Mouse (Mus musculus): ENCODE data around the gene Asf1b. TPM values are rescaled to one million over a fixed set of nuclear protein-coding genes. Genes with fewer than 3 reads are reported as not detected.
"Not testable (repeated sequence)": the region's sequence is repeated elsewhere in the genome, so short reads cannot be mapped to it uniquely, and the experiment has no call there.

The Asf1b gene
- total RNA-seq, 2 experiments from 2014 or later, result 0.23 to 0.42 TPM

DNA sequence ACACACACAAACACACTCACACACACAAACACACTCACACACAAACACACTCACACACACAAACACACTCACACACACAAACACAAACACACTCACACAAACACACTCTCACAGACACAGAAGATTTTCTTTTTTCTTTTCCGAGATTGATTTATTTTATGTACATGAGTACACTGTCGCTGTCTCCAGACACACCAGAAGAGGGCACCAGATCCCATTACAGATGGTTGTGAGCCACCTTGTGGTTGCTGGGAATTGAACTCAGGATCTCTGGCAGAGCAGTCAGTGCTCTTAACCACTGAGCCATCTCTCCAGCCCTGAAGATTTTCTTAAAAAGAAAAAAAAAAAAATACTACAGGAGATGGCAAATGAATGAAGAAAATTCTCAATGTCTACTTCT is 27.9 kb downstream of the Asf1b start:
- H3K27ac ChIP-seq; DNase-seq; intact Hi-C loops (cut with DNase I); H3K4me3 ChIP-seq: not testable (repeated sequence)
- TF ChIP-seq CTCF (IDR thresholded peaks at IDR 0.05), result peak; percentile 31; the same call in 1 of the 2 replicates

DNA sequence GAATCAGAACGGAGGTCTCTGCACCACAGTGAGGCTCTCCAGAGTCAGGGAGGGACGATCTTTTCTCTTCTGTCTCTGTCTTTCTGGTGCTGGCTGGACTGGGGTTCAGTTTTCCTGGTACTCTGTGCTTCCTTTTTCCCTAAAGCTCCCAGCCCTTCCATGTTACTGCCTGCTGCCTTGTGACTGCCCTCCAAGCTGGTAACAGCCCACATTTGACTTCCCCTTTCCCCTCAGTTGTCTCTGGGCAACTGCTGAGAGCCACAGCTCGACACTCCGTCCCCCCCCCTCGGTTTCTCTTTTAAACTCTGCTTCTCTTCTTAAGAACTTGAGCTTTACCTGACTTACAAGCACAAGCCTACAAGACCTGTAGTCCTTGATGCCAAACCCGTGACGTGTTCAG is 33.9 kb downstream of the Asf1b start:
- Histone ChIP-seq H3K27ac (no peak overlapping the region), H3K4me3 (no peak overlapping the region)
- no peak for DNase-seq
- no peak for TF ChIP-seq CTCF (IDR thresholded peaks at IDR 0.05)
- intact Hi-C loops (cut with DNase I), result no loop called here

DNA sequence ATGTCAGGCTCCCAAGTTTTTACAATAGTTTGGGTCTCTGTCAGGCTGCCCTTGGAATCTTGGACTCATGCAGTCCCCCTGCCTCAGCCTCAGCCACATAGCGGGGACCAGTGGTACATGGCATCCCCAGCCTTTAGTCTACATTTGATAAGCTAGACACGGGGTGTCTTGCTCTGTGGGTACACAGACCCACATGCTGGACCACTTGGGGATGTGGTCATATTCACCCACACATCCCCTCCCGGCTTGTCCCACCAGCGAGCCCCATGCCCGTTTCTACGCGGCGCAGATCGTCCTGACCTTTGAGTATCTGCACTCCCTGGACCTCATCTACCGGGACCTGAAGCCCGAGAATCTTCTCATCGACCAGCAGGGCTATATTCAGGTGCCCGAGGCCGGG is 34.9 kb downstream of the Asf1b start:
- TF ChIP-seq CTCF (IDR thresholded peaks at IDR 0.05), result no peak
- intact Hi-C loops (cut with DNase I), result no loop called here
- H3K4me3 ChIP-seq, result no peak overlapping the region
- DNase-seq, result no peak
- H3K27ac ChIP-seq, result no peak overlapping the region

DNA sequence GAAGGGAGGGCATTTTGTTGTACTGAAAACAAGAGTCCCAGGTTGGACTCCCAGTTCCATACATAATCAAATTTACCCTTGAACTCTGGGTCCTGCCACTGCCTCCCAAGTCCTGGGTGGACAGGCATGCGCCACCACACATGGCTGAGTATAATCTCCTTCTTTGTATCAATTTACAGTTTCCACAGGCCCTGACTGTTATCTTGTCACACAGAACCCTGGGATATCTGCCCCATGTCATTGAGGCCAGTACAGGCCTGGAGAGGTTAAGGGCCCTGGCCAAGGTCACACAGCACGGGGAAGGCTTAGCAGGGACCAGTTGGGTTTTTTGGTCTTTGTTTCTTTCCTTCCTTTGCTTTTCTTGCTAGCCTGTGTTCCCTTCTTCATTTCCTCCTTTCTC is 37.2 kb downstream of the Asf1b start:
- DNase-seq, result no peak
- no peak overlapping the region for H3K27ac ChIP-seq
- intact Hi-C loops (cut with DNase I), result no loop called here
- TF ChIP-seq CTCF (IDR thresholded peaks at IDR 0.05), result no peak
- no peak overlapping the region for H3K4me3 ChIP-seq

DNA sequence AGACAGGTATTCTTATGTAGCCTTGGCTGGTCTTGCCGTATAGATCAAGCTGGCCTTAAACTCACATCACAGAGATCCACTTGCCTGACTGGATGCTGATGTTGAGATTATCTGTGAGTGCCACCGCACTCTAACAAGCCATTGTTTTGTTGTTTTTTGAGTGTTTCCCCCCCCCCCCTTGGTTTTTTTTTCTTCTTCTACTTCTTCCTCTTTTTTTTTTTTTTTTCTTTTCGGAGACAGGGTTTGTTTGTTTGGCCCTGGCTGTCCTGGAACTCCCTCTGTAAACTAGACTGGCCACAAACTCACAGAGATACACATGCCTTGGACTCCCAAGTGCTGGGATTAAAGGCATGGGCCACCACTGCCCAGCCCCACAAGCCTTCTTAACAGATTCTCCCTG is 38.7 kb downstream of the Asf1b start:
- H3K4me3 ChIP-seq, result no peak overlapping the region
- no peak for TF ChIP-seq CTCF (IDR thresholded peaks at IDR 0.05)
- H3K27ac ChIP-seq, result no peak overlapping the region
- intact Hi-C loops (cut with DNase I), result loop anchor here (2.0 kb wide), 1 partner anchor 13 kb away; no protein-coding TSS in a partner anchor
- no peak for DNase-seq

DNA sequence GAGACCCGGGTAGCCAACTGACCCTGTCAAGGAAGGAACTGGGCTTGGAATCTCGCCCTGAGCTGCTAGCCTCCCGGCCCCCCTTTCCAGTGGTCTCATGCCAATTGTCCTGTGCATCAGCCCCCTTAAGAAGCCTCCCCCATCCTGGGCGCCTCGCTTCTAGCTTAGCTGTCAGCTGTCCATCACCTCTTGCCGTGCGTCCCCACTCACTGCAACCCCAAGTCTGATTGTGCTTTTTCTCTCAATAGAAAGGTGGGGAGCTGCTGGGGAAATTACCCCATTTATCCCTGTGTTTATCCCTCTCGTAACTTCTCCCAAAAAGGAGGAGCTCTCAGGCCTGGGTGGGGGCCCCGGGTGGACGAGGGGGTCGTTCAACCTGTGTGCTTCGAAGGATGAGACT is 40.7 kb downstream of the Asf1b start:
- H3K4me3 ChIP-seq, result peak overlapping the region; percentile 93
- peak overlapping the region; percentile 98 for H3K27ac ChIP-seq

DNA sequence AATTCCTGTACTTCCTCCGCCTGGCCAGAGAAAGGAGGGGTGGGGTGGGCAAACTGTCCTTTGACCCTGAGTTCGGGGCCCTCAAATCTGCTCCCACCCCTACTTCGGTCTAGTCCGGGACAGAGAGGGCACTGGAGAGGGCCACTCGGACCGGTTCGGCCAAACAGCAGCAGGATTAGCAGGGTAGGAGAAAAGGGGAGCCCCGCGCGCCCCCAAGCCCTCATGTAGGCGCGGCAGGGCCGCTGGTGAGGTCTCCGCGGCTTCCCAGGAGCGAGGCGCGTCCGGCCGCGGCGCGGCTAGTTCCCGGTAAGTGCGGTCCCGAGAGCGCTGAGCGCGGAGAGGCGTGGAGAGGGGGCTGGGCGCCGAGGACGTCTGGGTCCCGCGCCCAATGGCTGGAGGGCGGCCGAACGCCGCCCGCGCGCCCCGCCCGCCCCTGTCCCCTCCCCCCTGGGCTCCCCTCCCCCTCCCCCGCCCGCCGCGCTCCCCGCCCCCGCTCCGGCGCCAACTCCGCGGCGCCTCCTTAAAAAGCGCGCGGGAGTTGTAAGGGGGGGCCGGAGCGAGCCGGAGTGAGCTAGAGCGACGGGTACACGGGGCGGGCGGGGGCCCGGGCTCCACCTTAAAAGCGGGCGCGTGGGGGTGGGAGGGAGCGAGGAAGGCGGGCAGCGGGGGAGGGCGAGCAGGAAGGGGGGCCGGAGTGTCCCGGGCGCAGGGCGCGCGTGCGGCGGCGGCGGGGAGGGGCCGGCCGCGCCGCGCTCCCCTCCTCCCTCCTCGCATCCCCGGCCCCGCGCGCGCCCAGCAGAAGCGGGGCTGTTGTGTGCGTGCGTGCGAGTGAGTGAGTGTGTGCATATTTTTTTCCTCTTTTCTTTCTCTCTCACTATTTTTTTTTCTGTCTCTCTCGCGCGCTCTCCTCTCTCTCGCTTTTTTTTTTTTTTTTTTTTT is 41.5 kb downstream of the Asf1b start:
- Histone ChIP-seq H3K4me3 (peak overlapping the region; percentile 93), H3K27ac (peak overlapping the region; percentile 98)
- no peak for TF ChIP-seq CTCF (IDR thresholded peaks at IDR 0.05)
- intact Hi-C loops (cut with DNase I), result no loop called here
- DNase-seq, result peak; percentile 97

More for the DNA sequence above, 40.7 kb downstream of the Asf1b start:
- DNase-seq, result no peak
- intact Hi-C loops (cut with DNase I), result loop anchor here (2.0 kb wide), 1 partner anchor 15 kb away; no protein-coding TSS in a partner anchor
- no peak for TF ChIP-seq CTCF (IDR thresholded peaks at IDR 0.05)

DNA sequence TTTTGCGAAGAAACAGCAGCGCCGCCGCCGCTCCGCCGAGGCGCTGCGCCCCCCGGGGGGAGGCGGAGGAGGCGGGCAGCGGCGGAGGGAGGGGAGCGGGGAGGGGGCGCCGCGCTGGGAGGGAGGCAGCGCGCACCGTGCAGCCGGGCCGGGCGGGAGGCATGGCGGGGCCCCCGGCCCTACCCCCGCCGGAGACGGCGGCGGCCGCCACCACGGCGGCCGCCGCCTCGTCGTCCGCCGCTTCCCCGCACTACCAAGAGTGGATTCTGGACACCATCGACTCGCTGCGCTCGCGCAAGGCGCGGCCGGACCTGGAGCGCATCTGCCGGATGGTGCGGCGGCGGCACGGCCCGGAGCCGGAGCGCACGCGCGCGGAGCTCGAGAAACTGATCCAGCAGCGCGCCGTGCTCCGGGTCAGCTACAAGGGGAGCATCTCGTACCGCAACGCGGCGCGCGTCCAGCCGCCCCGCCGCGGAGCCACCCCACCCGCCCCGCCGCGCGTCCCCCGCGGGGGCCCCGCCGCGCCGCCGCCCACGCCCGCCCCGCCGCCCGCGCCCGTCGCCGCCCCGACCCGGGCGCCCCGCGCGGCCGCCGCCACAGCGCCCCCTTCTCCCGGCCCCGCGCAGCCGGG is 42.3 kb downstream of the Asf1b start, which contains the start of gene Samd1:
TSS of gene Samd1 (plus strand) at position 162 of the 631 bp plus-strand sequence.
- TF ChIP-seq CTCF (IDR thresholded peaks at IDR 0.05), result no peak
- peak within 1 kb of the TSS; percentile 93 for H3K4me3 ChIP-seq
- peak; percentile 75 for DNase-seq
- intact Hi-C loops (cut with DNase I), result no loop called here
- H3K27ac ChIP-seq, result peak within 1 kb of the TSS; percentile 98

DNA sequence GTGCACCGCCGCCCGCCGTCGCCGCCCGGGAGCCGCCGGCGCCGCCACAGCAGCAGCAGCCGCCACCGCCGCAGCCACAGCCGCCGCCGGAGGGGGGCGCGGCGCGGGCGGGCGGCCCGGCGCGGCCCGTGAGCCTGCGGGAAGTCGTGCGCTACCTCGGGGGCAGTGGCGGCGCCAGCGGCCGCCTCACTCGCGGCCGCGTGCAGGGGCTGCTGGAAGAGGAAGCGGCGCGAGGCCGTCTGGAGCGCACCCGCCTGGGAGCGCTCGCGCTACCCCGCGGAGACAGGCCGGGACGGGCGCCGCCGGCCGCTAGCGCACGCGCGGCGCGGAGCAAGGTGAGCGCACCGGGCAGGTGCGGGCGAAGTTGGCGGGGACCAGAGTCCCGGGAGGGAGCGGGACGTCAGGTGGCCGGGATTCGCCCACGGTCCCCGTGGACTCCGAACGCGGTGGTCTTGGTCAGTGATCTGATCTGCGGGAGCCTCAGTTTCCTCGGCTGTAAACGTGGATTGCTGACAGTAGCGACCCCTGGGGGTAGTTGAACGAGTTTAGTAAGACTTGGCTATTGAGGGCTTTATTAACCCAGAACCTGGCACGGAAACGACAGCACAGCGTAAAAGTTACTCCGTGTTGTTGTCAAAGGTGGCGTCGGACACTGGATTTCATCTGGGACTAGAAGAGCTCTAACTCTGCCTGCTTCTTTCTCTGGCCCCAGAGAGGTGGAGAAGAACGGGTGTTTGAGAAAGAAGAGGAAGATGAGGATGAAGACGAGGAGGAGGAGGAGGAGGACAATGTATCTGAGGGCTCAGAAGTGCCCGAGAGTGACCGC is 43.1 kb downstream of the Asf1b start:
- intact Hi-C loops (cut with DNase I), result no loop called here
- TF ChIP-seq CTCF (IDR thresholded peaks at IDR 0.05), result peak; percentile 49
- DNase-seq, result peak; percentile 76
- Histone ChIP-seq H3K27ac (peak overlapping the region; percentile 88), H3K4me3 (peak overlapping the region; percentile 84)

DNA sequence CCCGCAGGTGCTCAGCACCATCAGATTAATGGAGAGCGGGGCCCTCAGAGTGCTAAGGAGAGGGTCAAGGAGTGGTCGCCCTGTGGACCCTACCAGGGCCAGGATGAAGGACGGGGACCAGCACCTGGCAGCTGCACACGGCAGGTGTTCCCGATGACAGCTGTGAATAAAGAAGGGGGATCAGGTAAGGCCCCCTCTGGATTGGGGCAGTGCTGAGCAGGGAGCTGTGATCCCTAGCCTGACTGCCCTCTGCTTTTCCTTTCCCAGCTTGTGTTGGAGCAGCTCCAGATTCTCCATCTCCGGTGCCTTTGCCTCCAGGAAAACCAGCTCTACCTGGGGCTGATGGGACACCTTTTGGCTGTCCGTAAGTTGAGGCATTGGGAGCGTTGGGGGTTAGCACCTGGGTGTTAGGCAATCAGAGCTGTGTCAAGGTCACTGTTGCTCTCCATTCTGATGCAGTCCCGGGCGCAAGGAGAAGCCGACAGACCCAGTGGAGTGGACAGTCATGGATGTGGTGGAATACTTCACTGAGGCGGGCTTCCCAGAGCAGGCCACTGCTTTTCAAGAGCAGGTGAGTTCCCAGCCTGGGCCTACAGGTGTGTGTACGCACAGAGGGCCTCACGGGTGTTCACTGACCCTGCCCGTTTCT is 43.9 kb downstream of the Asf1b start:
- intact Hi-C loops (cut with DNase I), result no loop called here
- no peak for DNase-seq
- TF ChIP-seq CTCF (IDR thresholded peaks at IDR 0.05), result no peak
- Histone ChIP-seq H3K4me3 (peak overlapping the region; percentile 84), H3K27ac (peak overlapping the region; percentile 88; the same call in 1 of the 2 replicates)

DNA sequence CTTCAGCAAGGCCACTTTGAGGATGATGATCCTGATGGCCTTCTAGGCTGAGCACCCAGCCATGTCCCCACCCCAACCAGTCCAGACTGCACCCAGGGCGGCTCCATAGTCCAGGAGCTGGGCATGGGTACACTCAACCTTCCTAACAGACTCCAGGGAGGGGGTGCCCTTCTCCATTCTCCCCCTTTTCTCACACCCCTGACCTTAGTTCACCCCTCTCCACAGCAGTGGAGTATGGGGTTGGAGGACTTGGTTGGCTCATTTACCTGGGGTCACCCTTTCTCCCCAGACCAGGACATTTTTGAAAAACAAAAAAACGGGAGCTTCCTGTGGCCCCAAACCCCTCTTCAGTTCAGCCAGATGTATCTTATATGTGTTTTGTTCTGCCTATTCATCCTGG is 44.5 kb downstream of the Asf1b start:
- no peak for DNase-seq
- no peak overlapping the region for H3K4me3 ChIP-seq
- no peak for TF ChIP-seq CTCF (IDR thresholded peaks at IDR 0.05)
- H3K27ac ChIP-seq, result no peak overlapping the region
- intact Hi-C loops (cut with DNase I), result no loop called here
